Mouse (Mus musculus) E14TG2a.4 (cell line): ENCODE measurements around the gene Mbd5.

Experiments used
- H3K27me3 ChIP-seq: 2 replicates; pipeline ENCODE4 v1.6.1; 2014; ENCODE audit warnings: low read length, control low read depth; ENCODE audit not compliant: insufficient read depth
- H3K36me3 ChIP-seq: 2 replicates; pipeline ENCODE4 v1.6.1; 2014; ENCODE audit warnings: low read length, control low read depth; ENCODE audit not compliant: insufficient read depth
- H3K4me1 ChIP-seq: replicated peaks from 2 replicates; pipeline ENCODE4 v1.6.1; 2014; ENCODE audit warnings: low read depth, low read length, control low read depth
- H3K4me3 ChIP-seq: replicated peaks from 2 replicates; pipeline ENCODE4 v1.5.1; 2014; ENCODE audit warnings: mild to moderate bottlenecking, low read length
- H3K9me3 ChIP-seq: 2 replicates; pipeline ENCODE4 v1.6.1; 2014; ENCODE audit warnings: low read length, control low read depth
- CTCF ChIP-seq: conservative IDR thresholded peaks from 2 replicates; pipeline ENCODE4 v1.5.1; 2014; ENCODE audit warnings: low read length
- NANOG ChIP-seq: IDR thresholded peaks from 2 replicates; pipeline ENCODE4 v1.6.1; 2014; ENCODE audit warnings: borderline replicate concordance, low read length, mixed read lengths
- POU5F1 ChIP-seq: IDR thresholded peaks from 2 replicates; pipeline ENCODE4 v1.6.1; 2014; ENCODE audit warnings: low read length, borderline replicate concordance

Gene Mbd5

GRCm38 (mm10) chr2:48948841-48949584 is at the start of gene Mbd5:
Mbd5 (plus strand) TSS chr2:48949508.
- no peaks in the 10 kb centered on the region for H3K27me3 ChIP-seq
- H3K4me1 ChIP-seq, result peaks cover 24% of the 10 kb centered on the region
- TF ChIP-seq NANOG (no peak), CTCF (no peak), POU5F1 (no peak)
- no peaks in the 10 kb centered on the region for H3K36me3 ChIP-seq
- peak within 1 kb of the TSS; percentile 97 for H3K4me3 ChIP-seq
- H3K9me3 ChIP-seq, result no peaks in the 10 kb centered on the region

GRCm38 (mm10) chr2:48908866-48909265 is 40.4 kb upstream of the Mbd5 start:
- no peaks in the 10 kb centered on the region for H3K9me3 ChIP-seq
- no peak overlapping the region for H3K4me3 ChIP-seq
- H3K4me1 ChIP-seq, result no peaks in the 10 kb centered on the region
- no peaks in the 10 kb centered on the region for H3K27me3 ChIP-seq
- peaks cover 68% of the 10 kb centered on the region for H3K36me3 ChIP-seq
- TF ChIP-seq NANOG, result no peak
- TF ChIP-seq CTCF, result peak; percentile 34

GRCm38 (mm10) chr2:48914185-48914584 is 35.1 kb upstream of the Mbd5 start:
- no peak for TF ChIP-seq CTCF
- TF ChIP-seq NANOG, result no peak
- no peak for TF ChIP-seq POU5F1
- Histone ChIP-seq H3K9me3 (no peaks in the 10 kb centered on the region), H3K36me3 (peaks cover 71% of the 10 kb centered on the region), H3K4me1 (no peaks in the 10 kb centered on the region), H3K4me3 (no peak overlapping the region), H3K27me3 (no peaks in the 10 kb centered on the region)

GRCm38 (mm10) chr2:48915832-48916231 is 33.5 kb upstream of the Mbd5 start:
- H3K27me3 ChIP-seq, result no peaks in the 10 kb centered on the region
- no peak overlapping the region for H3K4me3 ChIP-seq
- H3K9me3 ChIP-seq, result no peaks in the 10 kb centered on the region
- H3K36me3 ChIP-seq, result peaks cover 79% of the 10 kb centered on the region
- H3K4me1 ChIP-seq, result no peaks in the 10 kb centered on the region
- no peak for TF ChIP-seq POU5F1
- TF ChIP-seq NANOG, result no peak

- Histone ChIP-seq H3K27me3 (no peaks in the 10 kb centered on the region), H3K36me3 (peaks cover 67% of the 10 kb centered on the region), H3K9me3 (no peaks in the 10 kb centered on the region), H3K4me3 (no peak overlapping the region), H3K4me1 (no peaks in the 10 kb centered on the region)
- TF ChIP-seq NANOG (no peak), CTCF (no peak), POU5F1 (no peak)
Measured at GRCm38 (mm10) chr2:48935058-48935457, 14.2 kb upstream of the Mbd5 start.

- peak overlapping the region; percentile 97 for H3K4me3 ChIP-seq
- TF ChIP-seq CTCF (no peak), NANOG (no peak), POU5F1 (no peak)
Measured at GRCm38 (mm10) chr2:48947761-48948160, 1.5 kb upstream of the Mbd5 start.

GRCm38 (mm10) chr2:48949743-48950251 is 489 bp downstream of the Mbd5 start:
- H3K4me3 ChIP-seq, result peak overlapping the region; percentile 90

More at GRCm38 (mm10) chr2:48947761-48948160, 1.5 kb upstream of the Mbd5 start:
- Histone ChIP-seq H3K27me3 (no peaks in the 10 kb centered on the region), H3K36me3 (no peaks in the 10 kb centered on the region), H3K4me1 (peaks cover 28% of the 10 kb centered on the region), H3K9me3 (no peaks in the 10 kb centered on the region)

GRCm38 (mm10) chr2:48950252-48950315 is 776 bp downstream of the Mbd5 start, which contains the start of gene Orc4:
Orc4 (minus strand) TSS chr2:48950277.
- H3K9me3 ChIP-seq, result no peaks in the 10 kb centered on the region
- no peak for TF ChIP-seq POU5F1
- TF ChIP-seq NANOG, result no peak
- TF ChIP-seq CTCF, result no peak
- no peaks in the 10 kb centered on the region for H3K27me3 ChIP-seq
- H3K4me3 ChIP-seq, result peak within 1 kb of the TSS; percentile 97
- no peaks in the 10 kb centered on the region for H3K36me3 ChIP-seq
- peaks cover 21% of the 10 kb centered on the region for H3K4me1 ChIP-seq

More at GRCm38 (mm10) chr2:48949743-48950251, 489 bp downstream of the Mbd5 start:
- TF ChIP-seq CTCF, result no peak
- Histone ChIP-seq H3K4me1 (peaks cover 21% of the 10 kb centered on the region), H3K27me3 (no peaks in the 10 kb centered on the region), H3K9me3 (no peaks in the 10 kb centered on the region), H3K36me3 (no peaks in the 10 kb centered on the region)

- no peaks in the 10 kb centered on the region for H3K36me3 ChIP-seq
Measured at GRCm38 (mm10) chr2:48950316-48950880, 1.1 kb downstream of the Mbd5 start.

More at GRCm38 (mm10) chr2:48950316-48950880, 1.1 kb downstream of the Mbd5 start:
- peaks cover 21% of the 10 kb centered on the region for H3K4me1 ChIP-seq
- H3K4me3 ChIP-seq, result peak overlapping the region; percentile 90
- H3K27me3 ChIP-seq, result no peaks in the 10 kb centered on the region
- TF ChIP-seq CTCF (no peak), POU5F1 (no peak), NANOG (no peak)
- no peaks in the 10 kb centered on the region for H3K9me3 ChIP-seq
